Mouse (Mus musculus) stomach, embryonic 14.5 days (tissue): ENCODE measurements around the gene Cxcr5. TPM values are rescaled to one million over a fixed set of nuclear protein-coding genes. Genes with fewer than 3 reads are reported as not detected.

ENCODE experiments used
- ATAC-seq: fragments of 200-750 bp; cut with Nextera tagmentation; 2 replicates; pipeline ENCODE4 v1.8.0; 2017; ENCODE audit warnings: low read depth, moderate TSS enrichment; ENCODE audit not compliant: insufficient number of reproducible peaks, insufficient read depth, low FRiP score
- H3K27ac ChIP-seq: fragments of 300-500 bp; sonication (generic); 2 replicates; pipeline ENCODE4 v1.5.1; 2014; ENCODE audit warnings: mild to moderate bottlenecking, low read length, moderate library complexity, mixed read lengths
- H3K27me3 ChIP-seq: fragments of 300-500 bp; sonication (generic); 2 replicates; pipeline ENCODE4 v1.6.1; 2014; ENCODE audit warnings: low read length, control low read depth, mixed read lengths; ENCODE audit not compliant: control insufficient read depth, insufficient read depth
- H3K36me3 ChIP-seq: fragments of 300-500 bp; sonication (generic); 2 replicates; pipeline ENCODE4 v1.6.1; 2014; ENCODE audit warnings: mild to moderate bottlenecking, control low read depth, low read length, moderate library complexity, mixed read lengths; ENCODE audit not compliant: control insufficient read depth, insufficient read depth
- H3K4me1 ChIP-seq: fragments of 300-500 bp; sonication (generic); 2 replicates; pipeline ENCODE4 v1.6.1; 2014; ENCODE audit warnings: low read length, control low read depth, mixed read lengths; ENCODE audit not compliant: control insufficient read depth, insufficient read depth
- H3K4me2 ChIP-seq: fragments of 300-500 bp; sonication (generic); replicated peaks from 2 replicates; pipeline ENCODE4 v1.6.1; 2014; ENCODE audit warnings: low read depth, low read length, control low read depth
- H3K4me3 ChIP-seq: fragments of 300-500 bp; sonication (generic); 2 replicates; pipeline ENCODE4 v1.5.1; 2014; ENCODE audit warnings: low read depth, low read length, control low read depth
- H3K9ac ChIP-seq: fragments of 300-500 bp; sonication (generic); replicated peaks from 2 replicates; pipeline ENCODE4 v1.6.1; 2014; ENCODE audit warnings: low read depth, mild to moderate bottlenecking, control low read depth, low read length, moderate library complexity, mixed read lengths
- H3K9me3 ChIP-seq: fragments of 300-500 bp; sonication (generic); 2 replicates; pipeline ENCODE4 v1.6.1; 2016; ENCODE audit warnings: low read depth, low read length, control low read depth; ENCODE audit not compliant: control insufficient read depth
- WGBS: fragments of 180-500 bp; shearing (Covaris S2); extraction: QIAGEN DNeasy Blood & Tissue Kit; methylation state at CpG from one replicate; pipeline ENCODE4 v1.1.7; 2014; 5-methylcytosine and 5-hydroxymethylcytosine counted together
- polyA plus RNA-seq: library from polyadenylated mRNA; unstranded; fragments of >200 nt; fragmentation: Nextera tagmentation; extraction: Ambion mirVana; gene quantifications from 2 replicates; pipeline ENCODE4 v1.2.1, GENCODE M21; 2014

Cxcr5 gene
- polyA plus RNA-seq, 1 experiment from 2014 or later, result 0.27 TPM

- Histone ChIP-seq H3K36me3 (no peaks in the 10 kb centered on the region), H3K27ac (no peak overlapping the region), H3K4me1 (no peaks in the 10 kb centered on the region), H3K27me3 (no peaks in the 10 kb centered on the region), H3K4me2 (no peak overlapping the region), H3K4me3 (no peak overlapping the region), H3K9ac (no peak overlapping the region), H3K9me3 (no peaks in the 10 kb centered on the region)
- peak; percentile 46; the same call in 1 of the 2 replicates for ATAC-seq
- whole genome bisulfite sequencing, result 76% methylated on average over 6 of the region's 6 CpGs
Measured at GRCm38 (mm10) chr9:44565367-44565766, 3.7 kb upstream of the Cxcr5 start.

GRCm38 (mm10) chr9:44562936-44563335, 1.3 kb upstream of the Cxcr5 start:
- Histone ChIP-seq H3K9me3 (no peaks in the 10 kb centered on the region), H3K4me2 (no peak overlapping the region), H3K36me3 (no peaks in the 10 kb centered on the region), H3K4me1 (no peaks in the 10 kb centered on the region), H3K27ac (no peak overlapping the region), H3K4me3 (no peak overlapping the region), H3K9ac (no peak overlapping the region), H3K27me3 (no peaks in the 10 kb centered on the region)
- 47% methylated on average over 12 of the region's 12 CpGs for WGBS
- no peak for ATAC-seq

DNA sequence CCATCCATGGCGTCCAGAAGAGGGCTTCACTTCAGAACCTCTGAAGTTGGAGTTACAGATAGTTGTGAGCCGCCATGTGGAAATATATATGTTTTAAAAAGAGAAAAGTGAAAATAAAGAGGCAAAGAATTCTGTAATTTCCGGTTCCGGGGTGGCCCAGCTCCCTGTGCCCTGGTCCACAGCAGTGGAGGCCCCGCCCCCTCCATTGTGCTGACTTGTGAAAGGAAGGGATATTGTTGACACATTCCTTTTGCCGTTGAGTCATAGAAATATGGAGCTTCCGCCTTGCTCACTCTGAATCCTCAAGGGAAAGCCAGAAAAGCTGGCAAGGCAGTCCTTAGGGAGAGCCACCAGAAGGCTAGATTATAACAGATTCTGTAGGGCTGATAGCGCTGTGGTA, 9.5 kb downstream of the Cxcr5 start:
- no peaks in the 10 kb centered on the region for H3K4me1 ChIP-seq
- H3K27me3 ChIP-seq, result no peaks in the 10 kb centered on the region
- H3K4me2 ChIP-seq, result no peak overlapping the region
- H3K4me3 ChIP-seq, result no peak overlapping the region
- H3K9me3 ChIP-seq, result no peaks in the 10 kb centered on the region
- H3K36me3 ChIP-seq, result no peaks in the 10 kb centered on the region
- 61% methylated on average over 8 of the region's 8 CpGs for WGBS
- H3K9ac ChIP-seq, result no peak overlapping the region
- ATAC-seq, result peak; percentile 49; the same call in 1 of the 2 replicates
- H3K27ac ChIP-seq, result no peak overlapping the region

GRCm38 (mm10) chr9:44551138-44551537, 10.5 kb downstream of the Cxcr5 start:
- 89% methylated on average over 10 of the region's 10 CpGs for WGBS
- H3K9me3 ChIP-seq, result no peaks in the 10 kb centered on the region
- no peaks in the 10 kb centered on the region for H3K27me3 ChIP-seq
- no peak overlapping the region for H3K4me2 ChIP-seq
- H3K4me3 ChIP-seq, result no peak overlapping the region
- no peak for ATAC-seq
- H3K4me1 ChIP-seq, result no peaks in the 10 kb centered on the region
- H3K27ac ChIP-seq, result no peak overlapping the region
- no peaks in the 10 kb centered on the region for H3K36me3 ChIP-seq
- H3K9ac ChIP-seq, result no peak overlapping the region

- H3K27ac ChIP-seq, result no peak overlapping the region
- H3K4me2 ChIP-seq, result no peak overlapping the region
- ATAC-seq, result no peak
- H3K4me3 ChIP-seq, result no peak overlapping the region
- H3K9me3 ChIP-seq, result no peaks in the 10 kb centered on the region
- WGBS, result 92% methylated on average over 8 of the region's 8 CpGs
- H3K4me1 ChIP-seq, result no peaks in the 10 kb centered on the region
- H3K36me3 ChIP-seq, result no peaks in the 10 kb centered on the region
- no peak overlapping the region for H3K9ac ChIP-seq
- no peaks in the 10 kb centered on the region for H3K27me3 ChIP-seq
Measured at GRCm38 (mm10) chr9:44548412-44549152, 13.1 kb downstream of the Cxcr5 start.

DNA sequence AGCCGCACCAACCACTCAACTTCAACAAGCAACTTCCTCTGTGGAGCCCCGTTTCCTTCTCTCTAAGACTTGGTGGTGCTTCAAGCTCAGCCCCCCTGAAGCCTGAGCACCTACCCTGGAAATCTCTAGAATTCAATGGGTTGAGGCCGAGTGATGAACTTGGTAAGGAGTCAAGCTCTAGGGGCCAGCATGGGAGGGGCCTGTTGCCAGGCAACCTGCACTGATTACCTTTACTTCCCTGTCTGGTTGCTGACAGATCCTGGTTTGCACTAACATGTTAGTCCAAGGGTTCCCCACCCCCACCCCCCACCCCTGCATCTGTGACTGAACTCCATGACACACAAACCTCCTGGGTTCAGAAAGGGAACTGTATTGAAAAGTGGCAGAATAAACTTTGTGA, 16.7 kb downstream of the Cxcr5 start:
- Histone ChIP-seq H3K4me1 (no peaks in the 10 kb centered on the region), H3K27ac (no peak overlapping the region), H3K4me3 (no peak overlapping the region), H3K4me2 (no peak overlapping the region), H3K9ac (no peak overlapping the region), H3K9me3 (no peaks in the 10 kb centered on the region), H3K36me3 (no peaks in the 10 kb centered on the region), H3K27me3 (no peaks in the 10 kb centered on the region)
- 70% methylated on average over 3 of the region's 3 CpGs for WGBS
- no peak for ATAC-seq

DNA sequence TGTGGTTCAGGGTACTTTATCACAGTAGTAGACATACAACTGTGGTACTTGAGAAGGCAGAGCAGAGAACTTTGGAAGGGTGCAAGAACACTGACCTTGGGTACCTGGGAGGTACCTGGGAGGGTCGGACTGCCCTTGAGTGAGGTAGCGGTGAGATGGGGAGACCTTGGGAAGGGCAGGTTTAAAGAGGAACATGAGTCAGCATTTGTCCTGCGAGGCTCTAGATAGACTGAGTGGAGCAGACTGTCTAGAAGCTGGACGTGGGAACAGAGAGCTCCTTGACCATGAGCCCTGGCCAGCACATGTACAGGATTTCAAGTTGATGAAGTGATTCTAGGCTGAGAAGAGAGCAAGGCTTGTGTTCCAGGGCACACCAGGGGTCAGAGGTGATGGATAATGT, 19.3 kb downstream of the Cxcr5 start:
- Histone ChIP-seq H3K4me3 (no peak overlapping the region), H3K27ac (no peak overlapping the region), H3K9ac (no peak overlapping the region), H3K4me2 (no peak overlapping the region), H3K4me1 (no peaks in the 10 kb centered on the region), H3K36me3 (no peaks in the 10 kb centered on the region), H3K9me3 (no peaks in the 10 kb centered on the region), H3K27me3 (no peaks in the 10 kb centered on the region)
- WGBS, result 77% methylated on average over 4 of the region's 4 CpGs
- ATAC-seq, result no peak

DNA sequence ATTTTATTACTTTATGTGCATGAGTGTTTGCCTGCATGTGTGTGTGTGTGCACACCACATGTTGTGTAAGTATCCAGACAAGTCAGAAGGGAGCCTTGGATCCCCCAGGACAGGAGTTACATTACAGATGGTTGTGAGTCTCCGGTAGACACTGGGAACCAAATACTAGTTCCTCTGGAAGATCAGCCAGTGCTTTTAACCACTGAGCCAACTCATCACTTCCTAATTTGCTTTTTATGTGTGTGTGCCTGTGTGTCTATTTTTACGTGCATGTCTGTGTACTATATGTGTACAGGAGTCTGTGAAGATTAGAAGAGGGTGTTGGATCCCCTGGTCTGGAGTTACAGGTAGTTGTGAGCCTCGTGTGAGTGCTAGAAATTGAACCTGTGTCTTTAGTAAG, 21.0 kb downstream of the Cxcr5 start:
- no peak overlapping the region for H3K4me3 ChIP-seq
- WGBS, result 82% methylated on average over 3 of the region's 3 CpGs
- no peak for ATAC-seq

More for the DNA sequence above, 21.0 kb downstream of the Cxcr5 start:
- no peaks in the 10 kb centered on the region for H3K27me3 ChIP-seq
- H3K4me2 ChIP-seq, result no peak overlapping the region
- no peak overlapping the region for H3K9ac ChIP-seq
- H3K27ac ChIP-seq, result no peak overlapping the region
- no peaks in the 10 kb centered on the region for H3K4me1 ChIP-seq
- no peaks in the 10 kb centered on the region for H3K9me3 ChIP-seq
- H3K36me3 ChIP-seq, result no peaks in the 10 kb centered on the region
